Mouse (Mus musculus) cortical plate, adult 2 months (tissue): ENCODE results near the gene Card10.

Source experiments
- CTCF ChIP-seq: fragments of 200-500 bp; IDR thresholded peaks from 2 replicates; pipeline ENCODE4 v1.5.1; 2011; ENCODE audit warnings: mild to moderate bottlenecking, control low read depth, low read length; ENCODE audit not compliant: insufficient read depth; ENCODE audit errors: extremely low read depth
- POLR2A ChIP-seq: fragments of 200-500 bp; IDR thresholded peaks from 2 replicates; pipeline ENCODE4 v1.6.1; 2011; ENCODE audit warnings: mild to moderate bottlenecking, low read length, control low read depth; ENCODE audit not compliant: insufficient read depth; ENCODE audit errors: extremely low read depth

- no peak for TF ChIP-seq POLR2A
- no peak for TF ChIP-seq CTCF
These were observed 20.3 kb downstream of the Card10 start for GRCm38 (mm10) chr15:78782348-78783103.
